Mouse (Mus musculus) heart, embryonic 16.5 days (tissue): Measurements from ENCODE around the gene Hoxa11. TPM values are rescaled to one million over a fixed set of nuclear protein-coding genes. Genes with fewer than 3 reads are reported as not detected.

Source experiments
- ATAC-seq: fragments of 200-750 bp; cut with Nextera tagmentation; replicated peaks from 2 replicates; pipeline ENCODE4 v1.8.0; 2017; ENCODE audit warnings: moderate number of reproducible peaks; ENCODE audit not compliant: insufficient read depth, low FRiP score; ENCODE audit errors: extremely low read depth
- H3K27ac ChIP-seq: fragments of 300-500 bp; sonication (generic); 2 replicates; pipeline ENCODE4 v1.5.1; 2014; ENCODE audit warnings: mild to moderate bottlenecking, low read length, control low read depth, moderate library complexity
- H3K27me3 ChIP-seq: fragments of 300-500 bp; sonication (generic); 2 replicates; pipeline ENCODE4 v1.6.1; 2014; ENCODE audit warnings: low read length, mixed read lengths; ENCODE audit not compliant: control insufficient read depth, insufficient read depth
- H3K36me3 ChIP-seq: fragments of 300-500 bp; sonication (generic); 2 replicates; pipeline ENCODE4 v1.6.1; 2014; ENCODE audit not compliant: control insufficient read depth, insufficient read depth
- H3K4me1 ChIP-seq: fragments of 300-500 bp; sonication (generic); 2 replicates; pipeline ENCODE4 v1.6.1; 2014; ENCODE audit warnings: low read length, mixed read lengths; ENCODE audit not compliant: control insufficient read depth, insufficient read depth
- H3K4me2 ChIP-seq: fragments of 300-500 bp; sonication (generic); 2 replicates; pipeline ENCODE4 v1.6.1; 2014; ENCODE audit warnings: low read depth, mild to moderate bottlenecking, control low read depth, low read length
- H3K4me3 ChIP-seq: fragments of 300-500 bp; sonication (generic); 2 replicates; pipeline ENCODE4 v1.5.1; 2014; ENCODE audit warnings: mild to moderate bottlenecking, control low read depth, low read length
- H3K9ac ChIP-seq: fragments of 300-500 bp; sonication (generic); 2 replicates; pipeline ENCODE4 v1.6.1; 2014; ENCODE audit warnings: low read length, control low read depth
- H3K9me3 ChIP-seq: fragments of 300-500 bp; sonication (generic); replicated peaks from 2 replicates; pipeline ENCODE4 v1.6.1; 2016; ENCODE audit warnings: low read length; ENCODE audit not compliant: control insufficient read depth
- WGBS: fragments of 180-500 bp; shearing (Covaris S2); extraction: QIAGEN DNeasy Blood & Tissue Kit; methylation state at CpG from one replicate; pipeline ENCODE4 v1.1.7; 2014; 5-methylcytosine and 5-hydroxymethylcytosine counted together
- polyA plus RNA-seq: library from polyadenylated mRNA; unstranded; fragments of >200 nt; fragmentation: Nextera tagmentation; extraction: Ambion mirVana; gene quantifications from 2 replicates; pipeline ENCODE4 v1.2.1, GENCODE M21; 2015

The Hoxa11 gene
- polyA plus RNA-seq, 1 experiment from 2014 or later: not detected

GRCm38 (mm10) chr6:52275563-52276280 is 30.1 kb upstream of the Hoxa11 start:
- Histone ChIP-seq H3K4me1 (no peaks in the 10 kb centered on the region), H3K4me3 (no peak overlapping the region), H3K27me3 (peaks cover 74% of the 10 kb centered on the region), H3K36me3 (no peaks in the 10 kb centered on the region), H3K27ac (no peak overlapping the region), H3K9ac (no peak overlapping the region), H3K9me3 (no peaks in the 10 kb centered on the region), H3K4me2 (no peak overlapping the region)
- ATAC-seq: no peak
- 17% methylated on average over 8 of the region's 8 CpGs for WGBS

- no peak overlapping the region for H3K4me3 ChIP-seq
- ATAC-seq: no peak
- 8% methylated on average over 11 of the region's 11 CpGs for WGBS
Measured at GRCm38 (mm10) chr6:52274576-52274975, 29.0 kb upstream of the Hoxa11 start.

GRCm38 (mm10) chr6:52273656-52274280 is 28.2 kb upstream of the Hoxa11 start:
- ATAC-seq: no peak
- Histone ChIP-seq H3K27me3 (peaks cover 88% of the 10 kb centered on the region), H3K9me3 (no peaks in the 10 kb centered on the region), H3K4me3 (no peak overlapping the region), H3K4me1 (no peaks in the 10 kb centered on the region), H3K36me3 (no peaks in the 10 kb centered on the region), H3K9ac (no peak overlapping the region), H3K4me2 (no peak overlapping the region), H3K27ac (no peak overlapping the region)
- 4% methylated on average over 22 of the region's 22 CpGs for WGBS

More at GRCm38 (mm10) chr6:52274576-52274975, 29.0 kb upstream of the Hoxa11 start:
- Histone ChIP-seq H3K4me2 (no peak overlapping the region), H3K27me3 (peaks cover 85% of the 10 kb centered on the region), H3K4me1 (no peaks in the 10 kb centered on the region), H3K27ac (no peak overlapping the region), H3K9ac (no peak overlapping the region), H3K36me3 (no peaks in the 10 kb centered on the region), H3K9me3 (no peaks in the 10 kb centered on the region)

GRCm38 (mm10) chr6:52272766-52273655 is 27.4 kb upstream of the Hoxa11 start:
- Histone ChIP-seq H3K27me3 (peaks cover 92% of the 10 kb centered on the region), H3K27ac (no peak overlapping the region), H3K4me2 (no peak overlapping the region), H3K36me3 (no peaks in the 10 kb centered on the region), H3K4me3 (no peak overlapping the region), H3K9me3 (no peaks in the 10 kb centered on the region), H3K9ac (no peak overlapping the region), H3K4me1 (no peaks in the 10 kb centered on the region)
- 12% methylated on average over 22 of the region's 22 CpGs for WGBS
- no peak for ATAC-seq

- Histone ChIP-seq H3K4me3 (no peak overlapping the region), H3K27me3 (peaks cover 90% of the 10 kb centered on the region), H3K36me3 (no peaks in the 10 kb centered on the region), H3K4me2 (no peak overlapping the region), H3K4me1 (no peaks in the 10 kb centered on the region), H3K27ac (no peak overlapping the region), H3K9me3 (no peaks in the 10 kb centered on the region), H3K9ac (no peak overlapping the region)
- 11% methylated on average over 23 of the region's 23 CpGs for WGBS
- ATAC-seq: no peak
Measured at GRCm38 (mm10) chr6:52270494-52271480, 25.2 kb upstream of the Hoxa11 start.

- ATAC-seq: no peak
- H3K4me3 ChIP-seq: no peak overlapping the region
- no peak overlapping the region for H3K9ac ChIP-seq
- H3K9me3 ChIP-seq: no peaks in the 10 kb centered on the region
- H3K27me3 ChIP-seq: peaks cover 93% of the 10 kb centered on the region
- H3K36me3 ChIP-seq: no peaks in the 10 kb centered on the region
- no peaks in the 10 kb centered on the region for H3K4me1 ChIP-seq
- no peak overlapping the region for H3K27ac ChIP-seq
- H3K4me2 ChIP-seq: no peak overlapping the region
- WGBS: 8% methylated on average over 3 of the region's 3 CpGs
Measured at GRCm38 (mm10) chr6:52268756-52269155, 23.1 kb upstream of the Hoxa11 start.

- H3K27ac ChIP-seq: no peak overlapping the region
Measured at GRCm38 (mm10) chr6:52268341-52268740, 22.7 kb upstream of the Hoxa11 start.

GRCm38 (mm10) chr6:52267691-52268090 is 22.1 kb upstream of the Hoxa11 start:
- H3K4me2 ChIP-seq: no peak overlapping the region
- 9% methylated on average over 3 of the region's 3 CpGs for WGBS
- H3K27ac ChIP-seq: no peak overlapping the region
- no peaks in the 10 kb centered on the region for H3K4me1 ChIP-seq
- ATAC-seq: no peak
- H3K4me3 ChIP-seq: no peak overlapping the region
- H3K27me3 ChIP-seq: peaks cover 93% of the 10 kb centered on the region
- H3K36me3 ChIP-seq: no peaks in the 10 kb centered on the region
- H3K9ac ChIP-seq: no peak overlapping the region
- H3K9me3 ChIP-seq: no peaks in the 10 kb centered on the region

More at GRCm38 (mm10) chr6:52268341-52268740, 22.7 kb upstream of the Hoxa11 start:
- WGBS: 6% methylated on average over 7 of the region's 7 CpGs
- no peak for ATAC-seq
- H3K4me2 ChIP-seq: no peak overlapping the region
- peaks cover 93% of the 10 kb centered on the region for H3K27me3 ChIP-seq
- H3K9me3 ChIP-seq: no peaks in the 10 kb centered on the region
- no peak overlapping the region for H3K4me3 ChIP-seq
- no peak overlapping the region for H3K9ac ChIP-seq
- H3K36me3 ChIP-seq: no peaks in the 10 kb centered on the region
- no peaks in the 10 kb centered on the region for H3K4me1 ChIP-seq
